33 mouse cellular contexts compared by ENCODE assay signal in genomic region chr11:83956822-83957221, GRCm38 (mm10).
"Had no signal": no experiment of that assay in that cellular context is flagged by ENCODE, and none has a peak within 500 bp of the region (broad histone marks: within the 10 kb centered on the region; RNA-seq: fewer than 3 reads in every experiment).

No protein-coding gene starts in this region.

- H3K9me3 ChIP-seq: heart, embryonic 12.5 days; heart, embryonic 13.5 days; heart, embryonic 15.5 days; hindbrain, embryonic 10.5 days; hindbrain, embryonic 12.5 days; hindbrain, embryonic 13.5 days; hindbrain, embryonic 15.5 days; intestine, embryonic 15.5 days; kidney, embryonic 15.5 days had no signal

- H3K27me3 ChIP-seq: heart, embryonic 12.5 days; heart, embryonic 13.5 days; heart, embryonic 15.5 days; hindbrain, embryonic 12.5 days; hindbrain, embryonic 13.5 days; hindbrain, embryonic 15.5 days; intestine, embryonic 15.5 days; kidney, embryonic 15.5 days had no signal

- H3K4me1 ChIP-seq: heart, embryonic 12.5 days; heart, embryonic 13.5 days; heart, embryonic 15.5 days; hindbrain, embryonic 10.5 days; hindbrain, embryonic 12.5 days; hindbrain, embryonic 13.5 days; hindbrain, embryonic 15.5 days; intestine, embryonic 15.5 days; kidney, embryonic 15.5 days had no signal

- H3K9ac ChIP-seq: heart, embryonic 12.5 days; heart, embryonic 13.5 days; heart, embryonic 15.5 days; hindbrain, embryonic 12.5 days; hindbrain, embryonic 13.5 days; hindbrain, embryonic 14.5 days; hindbrain, embryonic 15.5 days; intestine, embryonic 15.5 days; kidney, embryonic 15.5 days had no signal

- ATAC-seq: hindbrain, postnatal 0 days; inflammation-experienced regulatory T-cells, adult 6 months; intestine, embryonic 15.5 days; intestine, embryonic 16.5 days; intestine, postnatal 0 days had no signal

- H3K27ac ChIP-seq: heart, embryonic 13.5 days; heart, embryonic 15.5 days; hindbrain, embryonic 10.5 days; hindbrain, embryonic 12.5 days; hindbrain, embryonic 13.5 days; hindbrain, embryonic 14.5 days; hindbrain, embryonic 15.5 days; hindbrain, postnatal 0 days; intestine, embryonic 15.5 days; kidney, embryonic 15.5 days; kidney, postnatal 0 days; layer of hippocampus, adult 2 months; left cerebral cortex, adult 2 months had no signal

- DNase-seq: heart, postnatal 10 days; heart, postnatal 14 days; heart, postnatal 36 days; heart, postnatal 4 days; kidney, adult 11 months; kidney, adult 18-20 months; kidney, adult 2 months; kidney, adult 8-10 months; kidney, adult 9 months; kidney, postnatal 10 days; kidney, postnatal 14 days; kidney, postnatal 25 days; kidney, postnatal 36 days; kidney, postnatal 4 days; layer of hippocampus, adult 9-11 months; layer of hippocampus, postnatal 36 days had no signal

- H3K4me3 ChIP-seq: heart, embryonic 12.5 days; heart, embryonic 13.5 days; heart, embryonic 15.5 days; hindbrain, embryonic 10.5 days; hindbrain, embryonic 12.5 days; hindbrain, embryonic 13.5 days; hindbrain, embryonic 15.5 days; intestine, embryonic 15.5 days; kidney, embryonic 15.5 days; layer of hippocampus, adult 2 months; left cerebral cortex, adult 2 months had no signal

- H3K4me2 ChIP-seq: heart, embryonic 12.5 days; heart, embryonic 13.5 days; heart, embryonic 15.5 days; hindbrain, embryonic 12.5 days; hindbrain, embryonic 13.5 days; hindbrain, embryonic 14.5 days; hindbrain, embryonic 15.5 days; intestine, embryonic 15.5 days; kidney, embryonic 15.5 days had no signal
